Mouse (Mus musculus): Measurements from ENCODE around the gene Golga7b.

DNA sequence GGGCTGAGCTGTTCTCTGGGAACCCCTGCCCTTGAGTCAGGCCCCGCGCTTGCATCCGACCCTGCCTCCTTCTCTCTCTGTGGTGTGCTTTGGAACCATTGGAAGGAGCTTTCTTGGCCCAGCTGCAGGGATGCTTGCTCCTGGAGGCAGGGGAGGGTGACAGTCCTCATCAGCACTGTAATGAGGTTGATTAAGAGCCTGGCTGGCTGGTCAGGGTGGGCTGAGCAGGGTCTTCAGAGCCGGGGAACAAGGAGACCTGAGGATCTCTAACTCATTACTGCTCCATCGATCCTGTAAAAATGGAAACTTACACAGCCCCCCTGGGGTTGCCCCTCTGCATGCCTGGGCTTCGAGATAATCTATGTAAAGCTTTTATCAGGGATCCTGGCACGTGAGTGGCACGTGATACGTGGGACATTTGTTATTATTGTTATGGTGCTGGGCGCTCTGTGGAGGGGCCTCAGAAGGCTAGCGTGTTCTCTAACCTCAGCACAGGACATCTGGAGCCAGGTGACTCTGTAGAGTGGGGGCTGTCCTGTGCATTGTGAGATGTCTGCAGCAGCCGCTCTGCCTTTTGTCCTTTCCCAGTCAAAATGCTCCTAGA lies 55.9 kb downstream of the Golga7b start:
- TF ChIP-seq CTCF (IDR thresholded peaks at IDR 0.05; ENCODE audit: low read depth, low read length): no peak
- no peak for TF ChIP-seq POLR2A (IDR thresholded peaks at IDR 0.05; ENCODE audit: borderline replicate concordance, low read depth, low read length)
